Mouse (Mus musculus) brain, embryonic 14.5 days (tissue): ENCODE measurements around the gene Mip.

Source experiments
- CTCF ChIP-seq: fragments of 200-500 bp; IDR thresholded peaks from 2 replicates; pipeline ENCODE4 v1.5.1; 2012; ENCODE audit warnings: inconsistent platforms, mild to moderate bottlenecking, moderate library complexity, borderline replicate concordance; ENCODE audit not compliant: insufficient read depth, insufficient read length; ENCODE audit errors: extremely low read depth
- POLR2A ChIP-seq: fragments of 200-500 bp; IDR thresholded peaks from 2 replicates; pipeline ENCODE4 v1.6.1; 2012; ENCODE audit warnings: mild to moderate bottlenecking, inconsistent platforms, borderline replicate concordance; ENCODE audit not compliant: poor library complexity, insufficient read depth, insufficient read length, severe bottlenecking; ENCODE audit errors: extremely low read depth

- TF ChIP-seq CTCF (no peak), POLR2A (no peak)
Observed at GRCm38 (mm10) chr10:128185277-128185940, 40.2 kb upstream of the Mip start.
